Mouse (Mus musculus) olfactory bulb, adult 2 months (tissue): ENCODE measurements at regions not wholly inside any gene's neighbourhood (a gene's known extent, or its start where the extent isn't known, plus 50 kb on each side); places are given as distances from the start of the nearest gene placed in this dataset.

Experiments
- CTCF ChIP-seq: fragments of 200-500 bp; IDR thresholded peaks from 2 replicates; pipeline ENCODE4 v1.5.1; 2012; ENCODE audit warnings: low read depth, mild to moderate bottlenecking, low read length, moderate library complexity; ENCODE audit not compliant: insufficient read depth
- POLR2A ChIP-seq: fragments of 200-500 bp; IDR thresholded peaks from 2 replicates; pipeline ENCODE4 v1.6.1; 2012; ENCODE audit warnings: mild to moderate bottlenecking, low read depth, low read length, moderate library complexity; ENCODE audit not compliant: insufficient read depth

DNA sequence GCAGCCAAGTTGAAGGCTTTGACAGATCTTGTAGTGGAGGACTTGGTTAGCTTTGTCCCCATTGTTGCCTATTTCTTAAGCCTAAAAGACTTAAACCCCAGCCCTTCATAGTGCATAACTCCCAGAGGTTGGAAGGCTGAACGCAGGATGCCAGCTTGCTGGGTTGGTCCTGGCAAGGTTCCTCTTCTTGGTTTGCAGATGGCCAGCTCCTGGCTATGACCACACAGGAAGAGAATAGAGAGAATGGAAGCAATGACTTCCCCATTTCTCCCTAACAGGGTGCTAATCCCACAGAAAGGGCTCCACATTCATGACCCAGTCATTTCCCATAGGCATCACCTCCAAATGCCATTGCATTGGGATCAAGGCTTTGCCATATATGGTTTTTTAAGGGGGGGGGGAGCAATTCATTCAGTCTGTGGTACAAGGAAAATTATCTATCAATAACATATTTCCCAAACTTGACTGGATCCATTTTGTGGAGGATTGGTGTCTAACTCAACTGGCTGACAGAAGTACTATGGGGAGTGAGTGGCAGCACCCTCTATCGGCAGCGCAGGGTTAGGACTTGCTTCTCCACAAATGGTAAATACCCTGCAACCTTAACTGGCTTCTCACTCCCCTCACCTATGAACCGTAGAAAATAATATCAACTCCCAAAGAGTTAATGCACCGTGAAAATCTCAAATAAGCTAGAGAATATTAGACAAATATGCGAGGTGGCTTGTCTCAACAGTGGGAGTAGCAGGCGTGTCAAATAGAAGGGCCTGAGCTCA is 99.4 kb downstream of the Rps24 start:
- no peak for TF ChIP-seq CTCF
- TF ChIP-seq POLR2A = no peak
